Mouse (Mus musculus): ENCODE measurements at regions not wholly inside any gene's neighbourhood (a gene's known extent, or its start where the extent isn't known, plus 50 kb on each side); places are given as distances from the start of the nearest gene placed in this dataset.

GRCm38 (mm10) chr10:17518423-17519175, 204.4 kb upstream of the Cited2 start:
- in situ Hi-C loops (cut with MboI), result no loop called here

GRCm38 (mm10) chr10:17522026-17522541, 200.9 kb upstream of the Cited2 start:
- in situ Hi-C loops (cut with MboI), result no loop called here

- in situ Hi-C loops (cut with MboI), result no loop called here
Observed at GRCm38 (mm10) chr10:17523558-17524328, 199.3 kb upstream of the Cited2 start.

GRCm38 (mm10) chr10:17527151-17527737, 195.8 kb upstream of the Cited2 start:
- in situ Hi-C loops (cut with MboI), result no loop called here

GRCm38 (mm10) chr10:17528116-17528515, 194.9 kb upstream of the Cited2 start:
- in situ Hi-C loops (cut with MboI), result no loop called here

- in situ Hi-C loops (cut with MboI), result no loop called here
Observed at GRCm38 (mm10) chr10:17528846-17529245, 194.2 kb upstream of the Cited2 start.

GRCm38 (mm10) chr10:17529851-17530509, 193.0 kb upstream of the Cited2 start:
- in situ Hi-C loops (cut with MboI), result no loop called here

GRCm38 (mm10) chr10:17531021-17531420, 192.0 kb upstream of the Cited2 start:
- in situ Hi-C loops (cut with MboI), result no loop called here

GRCm38 (mm10) chr10:17538944-17539533, 184.0 kb upstream of the Cited2 start:
- in situ Hi-C loops (cut with MboI), result no loop called here

- in situ Hi-C loops (cut with MboI), result no loop called here
Observed at GRCm38 (mm10) chr10:17540404-17541375, 182.3 kb upstream of the Cited2 start.

- in situ Hi-C loops (cut with MboI), result no loop called here
Observed at GRCm38 (mm10) chr10:17542104-17542846, 180.7 kb upstream of the Cited2 start.

GRCm38 (mm10) chr10:17542847-17543421, 180.1 kb upstream of the Cited2 start:
- in situ Hi-C loops (cut with MboI), result no loop called here

- in situ Hi-C loops (cut with MboI), result no loop called here
Observed at GRCm38 (mm10) chr10:17545291-17545690, 177.7 kb upstream of the Cited2 start.

GRCm38 (mm10) chr10:17547986-17548385, 175.0 kb upstream of the Cited2 start:
- in situ Hi-C loops (cut with MboI), result no loop called here

- in situ Hi-C loops (cut with MboI), result no loop called here
Observed at GRCm38 (mm10) chr10:17548629-17549580, 174.1 kb upstream of the Cited2 start.

- in situ Hi-C loops (cut with MboI), result no loop called here
Observed at GRCm38 (mm10) chr10:17549711-17550637, 173.0 kb upstream of the Cited2 start.

- in situ Hi-C loops (cut with MboI), result no loop called here
Observed at GRCm38 (mm10) chr10:17550638-17551013, 172.4 kb upstream of the Cited2 start.

Data from mature B cell (primary cell).